Mouse (Mus musculus) liver, embryonic 14.5 days (tissue): ENCODE data around the gene Gtf2a2. TPM values are rescaled to one million over a fixed set of nuclear protein-coding genes. Genes with fewer than 3 reads are reported as not detected.
A peak's percentile ranks its signal among the peaks of the same experiment; 100 is the strongest.
"Not testable (repeated sequence)": the region's sequence is repeated elsewhere in the genome, so short reads cannot be mapped to it uniquely, and the experiment has no call there.

Source experiments
- ATAC-seq: fragments of 200-750 bp; cut with Nextera tagmentation; 2 replicates; pipeline ENCODE4 v1.8.0; 2017; ENCODE audit warnings: moderate number of reproducible peaks, mild to moderate bottlenecking, moderate library complexity; ENCODE audit not compliant: insufficient read depth
- DNase-seq, 3 experiments: peaks; one replicate each; pipeline ENCODE4 v3.0.0-alpha.2; 2012 to 2013; ENCODE audit warnings: low read depth in 3 of 3, low spot score in 3 of 3
- H3K27ac ChIP-seq: fragments of 300-500 bp; sonication (generic); 2 replicates; pipeline ENCODE4 v1.5.1; 2014; ENCODE audit warnings: moderate library complexity, mild to moderate bottlenecking, control low read depth, inconsistent platforms
- H3K27me3 ChIP-seq: fragments of 300-500 bp; sonication (generic); 2 replicates; pipeline ENCODE4 v1.6.1; 2014; ENCODE audit warnings: mild to moderate bottlenecking, low read length, moderate library complexity; ENCODE audit not compliant: control insufficient read depth, insufficient read depth
- H3K36me3 ChIP-seq: fragments of 300-500 bp; sonication (generic); replicated peaks from 2 replicates; pipeline ENCODE4 v1.6.1; 2014; ENCODE audit warnings: low read depth; ENCODE audit not compliant: control insufficient read depth, insufficient read depth
- H3K4me1 ChIP-seq, 2 experiments: fragments of 200-500 bp in 1 of 2; fragments of 300-500 bp in 1 of 2; sonication (generic) in 1 of 2; replicated peaks; 2 replicates each; pipeline ENCODE4 v1.6.1; 2012 to 2014; ENCODE audit warnings: antibody characterized with exemption in 1 of 2, inconsistent platforms in 1 of 2, low read length in 1 of 2; ENCODE audit not compliant: control insufficient read depth in 2 of 2, insufficient read depth in 2 of 2
- H3K4me2 ChIP-seq: fragments of 300-500 bp; sonication (generic); 2 replicates; pipeline ENCODE4 v1.6.1; 2014; ENCODE audit warnings: low read depth, mild to moderate bottlenecking, control low read depth, moderate library complexity
- H3K4me3 ChIP-seq, 2 experiments: fragments of 200-500 bp in 1 of 2; fragments of 300-500 bp in 1 of 2; sonication (generic) in 1 of 2; 2 replicates each; pipeline ENCODE4 v1.5.1; 2012 to 2014; ENCODE audit warnings: low read depth in 2 of 2, low read length in 2 of 2, mild to moderate bottlenecking in 2 of 2, control low read depth in 1 of 2, inconsistent platforms in 1 of 2, moderate library complexity in 1 of 2; ENCODE audit not compliant: insufficient read depth in 1 of 2
- H3K9ac ChIP-seq: fragments of 300-500 bp; sonication (generic); replicated peaks from 2 replicates; pipeline ENCODE4 v1.6.1; 2014; ENCODE audit warnings: mild to moderate bottlenecking, control low read depth, moderate library complexity
- H3K9me3 ChIP-seq: fragments of 300-500 bp; sonication (generic); 2 replicates; pipeline ENCODE4 v1.6.1; 2016; ENCODE audit warnings: low read length, mixed read lengths; ENCODE audit not compliant: control insufficient read depth
- CTCF ChIP-seq: IDR thresholded peaks from 2 replicates; pipeline ENCODE4 v1.5.1; 2016; ENCODE audit warnings: antibody characterized with exemption, low read depth, control low read depth
- EP300 ChIP-seq: IDR thresholded peaks from 2 replicates; pipeline ENCODE4 v1.6.1; 2016; ENCODE audit warnings: antibody characterized with exemption, low read depth
- WGBS: fragments of 180-500 bp; shearing (Covaris S2); extraction: QIAGEN DNeasy Blood & Tissue Kit; methylation state at CpG from one replicate; pipeline ENCODE4 v1.1.7; 2014; ENCODE audit not compliant: insufficient replicate concordance; 5-methylcytosine and 5-hydroxymethylcytosine counted together
- polyA plus RNA-seq, 2 experiments: library from polyadenylated mRNA; depleted of rRNA in 1 of 2; stranded (reverse) in 1 of 2; unstranded in 1 of 2; fragments of >200 nt; fragmentation: Nextera tagmentation in 1 of 2; extraction: Ambion mirVana in 1 of 2; gene quantifications; 2 replicates each; pipeline versions ENCODE4 v1.2.1 to v1.2.3; 2012 to 2014

The Gtf2a2 gene
- polyA plus RNA-seq, 2 experiments, result 55.2 to 150 TPM

- DNase-seq, result no peak
Observed at GRCm38 (mm10) chr9:70015632-70016031, 3.3 kb downstream of the Gtf2a2 start.

DNA sequence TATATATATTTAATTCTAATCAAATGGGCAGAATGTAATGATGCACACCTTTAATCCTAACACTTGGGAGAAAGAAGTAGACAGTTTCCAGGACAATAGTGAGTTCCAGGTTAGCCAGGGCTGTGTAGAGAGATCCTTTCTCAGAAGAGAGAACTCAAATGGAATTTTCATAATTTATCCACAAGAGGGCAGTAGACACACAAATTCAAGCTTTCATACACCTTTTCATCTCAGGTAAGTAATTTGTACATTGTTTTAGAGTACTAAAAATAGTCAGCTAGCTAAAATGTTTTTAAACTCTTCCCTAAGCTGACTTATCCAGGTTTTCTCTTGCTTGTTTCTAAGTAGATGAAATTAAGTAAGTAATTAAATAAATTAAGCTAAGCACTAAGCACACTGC is 6.5 kb downstream of the Gtf2a2 start:
- peaks cover 45% of the 10 kb centered on the region for H3K36me3 ChIP-seq
- H3K4me3 ChIP-seq, result no peak overlapping the region
- H3K27me3 ChIP-seq, result no peaks in the 10 kb centered on the region
- no peak overlapping the region for H3K4me2 ChIP-seq
- no peak overlapping the region for H3K27ac ChIP-seq
- ATAC-seq (no peak), DNase-seq (no peak)
- peaks cover 14 to 25% of the 10 kb centered on the region in 2 experiments for H3K4me1 ChIP-seq
- H3K9ac ChIP-seq, result no peak overlapping the region
- no peaks in the 10 kb centered on the region for H3K9me3 ChIP-seq
- no peak for TF ChIP-seq EP300
- TF ChIP-seq CTCF, result peak; percentile 49; the same call in 1 of the 2 replicates

More at GRCm38 (mm10) chr9:70015632-70016031, 3.3 kb downstream of the Gtf2a2 start:
- Histone ChIP-seq H3K27me3 (no peaks in the 10 kb centered on the region), H3K4me3 (no peak overlapping the region), H3K9me3 (no peaks in the 10 kb centered on the region), H3K36me3 (peaks cover 28% of the 10 kb centered on the region), H3K9ac (no peak overlapping the region), H3K4me1 (peaks cover 20 to 22% of the 10 kb centered on the region in 2 experiments), H3K4me2 (no peak overlapping the region), H3K27ac (no peak overlapping the region)
- ATAC-seq, result no peak
- TF ChIP-seq CTCF, result no peak
- TF ChIP-seq EP300, result no peak
- WGBS, result 73% methylated on average over 2 of the region's 2 CpGs

GRCm38 (mm10) chr9:70021610-70022009 is 9.3 kb downstream of the Gtf2a2 start:
- H3K9me3 ChIP-seq, result no peaks in the 10 kb centered on the region
- no peaks in the 10 kb centered on the region for H3K27me3 ChIP-seq
- H3K4me3 ChIP-seq, result no peak overlapping the region
- no peak for DNase-seq
- H3K4me1 ChIP-seq, result peaks cover 4 to 20% of the 10 kb centered on the region in 2 experiments; a peak in 3 of 4 replicates
- WGBS, result 14% methylated on average over 1 of the region's 1 CpGs
- TF ChIP-seq EP300, result no peak
- no peak for TF ChIP-seq CTCF
- peak; percentile 66; the same call in 1 of the 2 replicates for ATAC-seq
- H3K4me2 ChIP-seq, result no peak overlapping the region
- H3K9ac ChIP-seq, result no peak overlapping the region
- H3K27ac ChIP-seq, result no peak overlapping the region
- peaks cover 37% of the 10 kb centered on the region for H3K36me3 ChIP-seq

GRCm38 (mm10) chr9:70022083-70022482 is 9.7 kb downstream of the Gtf2a2 start:
- Histone ChIP-seq H3K4me3 (no peak overlapping the region), H3K4me1 (peaks cover 4 to 18% of the 10 kb centered on the region in 2 experiments; a peak in 3 of 4 replicates), H3K27me3 (no peaks in the 10 kb centered on the region), H3K9ac (no peak overlapping the region), H3K4me2 (no peak overlapping the region), H3K9me3 (no peaks in the 10 kb centered on the region), H3K36me3 (peaks cover 33% of the 10 kb centered on the region), H3K27ac (no peak overlapping the region)
- no peak for DNase-seq
- WGBS, result 65% methylated on average over 4 of the region's 4 CpGs
- TF ChIP-seq EP300, result no peak
- no peak for TF ChIP-seq CTCF
- 0 out of 2 replicates have a peak, but pooled peaks have one; percentile 46 for ATAC-seq

DNA sequence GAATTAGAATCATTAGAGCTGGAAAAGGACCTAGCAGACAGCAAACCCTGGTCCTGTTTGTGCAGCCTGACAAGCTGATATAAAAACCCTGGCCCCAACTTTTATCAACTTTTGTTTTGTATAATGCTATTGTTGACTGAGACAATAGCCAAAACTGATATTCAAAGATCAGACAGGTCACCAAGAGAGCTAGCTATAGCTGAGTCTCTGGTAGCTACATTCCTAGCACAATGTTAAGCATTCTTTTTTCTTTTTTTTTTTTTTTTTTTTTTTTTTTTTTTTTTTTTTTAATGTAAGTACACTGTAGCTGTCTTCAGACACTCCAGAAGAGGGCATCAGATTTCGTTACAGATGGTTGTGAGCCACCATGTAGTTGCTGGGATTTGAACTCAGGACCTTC is 11.3 kb downstream of the Gtf2a2 start:
- WGBS, result 79% methylated on average over 1 of the region's 1 CpGs
- H3K27ac ChIP-seq, H3K27me3 ChIP-seq, H3K4me2 ChIP-seq, H3K9me3 ChIP-seq, DNase-seq, ATAC-seq, H3K9ac ChIP-seq, H3K4me3 ChIP-seq: not testable (repeated sequence)
- Histone ChIP-seq H3K36me3 (peaks cover 30% of the 10 kb centered on the region), H3K4me1 (peaks cover 4 to 18% of the 10 kb centered on the region in 2 experiments; a peak in 3 of 4 replicates)
